8 mouse cellular contexts compared by ENCODE assay signal in the genomic region with DNA sequence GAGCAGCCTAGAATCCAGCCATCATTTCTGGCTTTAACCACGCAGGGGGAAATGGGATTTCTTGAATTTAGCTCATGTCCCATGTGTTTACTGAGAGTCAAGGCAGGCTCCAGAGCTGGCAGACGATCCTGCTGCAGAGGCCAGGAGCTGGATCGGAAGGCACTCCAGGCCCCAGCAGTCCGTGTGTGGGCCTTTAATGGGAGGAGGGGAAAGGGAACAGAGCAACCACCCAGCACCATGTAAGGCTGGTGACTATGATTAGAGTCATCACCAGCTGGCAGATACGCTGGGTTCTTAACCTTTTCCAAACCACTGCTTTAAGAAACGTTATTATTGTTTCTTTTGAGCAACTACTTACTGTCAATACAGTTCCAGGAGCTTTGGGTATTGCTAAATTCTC. TPM values are rescaled to one million over a fixed set of nuclear protein-coding genes. Genes with fewer than 3 reads are reported as not detected.
DNase-seq lines count a peak whose midpoint lies in the region; ATAC-seq and TF ChIP-seq lines count a peak whose summit lies in the region.

No protein-coding gene starts in this region.

- no peak overlapping the region for H3K4me3 ChIP-seq in embryonic facial prominence, embryonic 11.5 days (ENCODE audit: low read depth, low read length)
- peak overlapping the region; percentile 47 for H3K4me3 ChIP-seq in heart, postnatal 0 days (ENCODE audit: low read depth, low read length)
- no peak overlapping the region for H3K4me3 ChIP-seq in limb, embryonic 10.5 days
- no peak overlapping the region for H3K4me3 ChIP-seq in neural tube, embryonic 15.5 days (replicated peaks)

- no peak overlapping the region for H3K9ac ChIP-seq in embryonic facial prominence, embryonic 11.5 days (replicated peaks; ENCODE audit: low read length)
- peak overlapping the region; percentile 59; the same call in 1 of the 2 replicates for H3K9ac ChIP-seq in heart, postnatal 0 days (replicated peaks; ENCODE audit: low read depth, low read length)
- H3K9ac ChIP-seq in neural tube, embryonic 15.5 days (replicated peaks), result no peak overlapping the region

- WGBS in embryonic facial prominence, embryonic 11.5 days, result 23% methylated on average over 6 of the region's 6 CpGs
- WGBS in heart, postnatal 0 days, result 8% methylated on average over 6 of the region's 6 CpGs
- WGBS in limb, embryonic 10.5 days, result 15% methylated on average over 6 of the region's 6 CpGs
- WGBS in neural tube, embryonic 15.5 days, result 17% methylated on average over 6 of the region's 6 CpGs

- H3K4me1 ChIP-seq in embryonic facial prominence, embryonic 11.5 days (ENCODE audit: control insufficient read depth, insufficient read depth, low read length), result peaks cover 2% of the 10 kb centered on the region; the same call in 1 of the 2 replicates
- H3K4me1 ChIP-seq in heart, postnatal 0 days (ENCODE audit: control insufficient read depth, insufficient read depth), result peaks cover 21% of the 10 kb centered on the region
- peaks cover 49% of the 10 kb centered on the region for H3K4me1 ChIP-seq in limb, embryonic 10.5 days
- H3K4me1 ChIP-seq in neural tube, embryonic 15.5 days, result peaks cover 37% of the 10 kb centered on the region

- no peaks in the 10 kb centered on the region for H3K36me3 ChIP-seq in embryonic facial prominence, embryonic 11.5 days (replicated peaks; ENCODE audit: control insufficient read depth, insufficient read depth, low read depth, low read length)
- H3K36me3 ChIP-seq in heart, postnatal 0 days (replicated peaks; ENCODE audit: control insufficient read depth, insufficient read depth, low read length), result peaks cover 3% of the 10 kb centered on the region; the same call in 1 of the 2 replicates
- H3K36me3 ChIP-seq in limb, embryonic 10.5 days, result no peaks in the 10 kb centered on the region
- no peaks in the 10 kb centered on the region for H3K36me3 ChIP-seq in neural tube, embryonic 15.5 days

- ATAC-seq in embryonic facial prominence, embryonic 11.5 days (replicated peaks; ENCODE audit: insufficient number of reproducible peaks, low FRiP score, low TSS enrichment, low read depth), result 0 out of 2 replicates have a peak, but pooled peaks have one; percentile 30
- peak; percentile 94 for ATAC-seq in heart, postnatal 0 days (ENCODE audit: insufficient read depth, low read depth)
- ATAC-seq in neural tube, embryonic 15.5 days (ENCODE audit: low FRiP score), result peak; percentile 36; the same call in 1 of the 2 replicates

- no peaks in the 10 kb centered on the region for H3K27me3 ChIP-seq in embryonic facial prominence, embryonic 11.5 days (ENCODE audit: control insufficient read depth, insufficient read depth, low read length)
- no peaks in the 10 kb centered on the region for H3K27me3 ChIP-seq in heart, postnatal 0 days (ENCODE audit: control insufficient read depth, insufficient read depth, low read length)
- no peaks in the 10 kb centered on the region for H3K27me3 ChIP-seq in limb, embryonic 10.5 days (ENCODE audit: low read depth, poor library complexity, severe bottlenecking)
- H3K27me3 ChIP-seq in neural tube, embryonic 15.5 days (replicated peaks), result no peaks in the 10 kb centered on the region

- DNase-seq in ovary, adult 18-20 months (ENCODE audit: low spot score), result peak; percentile 72
- DNase-seq in ovary, postnatal 14 days (ENCODE audit: low spot score), result no peak
- peak; percentile 52 for DNase-seq in embryonic facial prominence, embryonic 11.5 days (ENCODE audit: low spot score)
- DNase-seq in heart, postnatal 0 days (ENCODE audit: low spot score), result peak; percentile 90
- DNase-seq in limb, embryonic 10.5 days (ENCODE audit: low spot score), result no peak
- no peak for DNase-seq in left cerebral cortex, postnatal 10 days (ENCODE audit: extremely low spot score in 1 of 2, low spot score in 2 of 2)
- DNase-seq in thymus, postnatal 4 days, result no peak

- no peak overlapping the region for H3K4me2 ChIP-seq in embryonic facial prominence, embryonic 11.5 days (ENCODE audit: low read depth, low read length)
- H3K4me2 ChIP-seq in heart, postnatal 0 days (ENCODE audit: low read depth, low read length), result peak overlapping the region; percentile 62
- H3K4me2 ChIP-seq in neural tube, embryonic 15.5 days, result no peak overlapping the region

- no peak overlapping the region for H3K27ac ChIP-seq in embryonic facial prominence, embryonic 11.5 days (replicated peaks; ENCODE audit: low read depth, low read length)
- peak overlapping the region; percentile 88 for H3K27ac ChIP-seq in heart, postnatal 0 days (ENCODE audit: low read depth)
- peak overlapping the region; percentile 88 for H3K27ac ChIP-seq in limb, embryonic 10.5 days
- H3K27ac ChIP-seq in neural tube, embryonic 15.5 days (replicated peaks), result peak overlapping the region; percentile 28

- TF ChIP-seq CTCF in heart, postnatal 0 days (IDR thresholded peaks at IDR 0.05; ENCODE audit: low read depth), result no peak

- peak; percentile 65; the same call in 1 of the 2 replicates for TF ChIP-seq EP300 in heart, postnatal 0 days (IDR thresholded peaks at IDR 0.05; ENCODE audit: low read depth)

- intact Hi-C loops in left cerebral cortex, postnatal 10 days (cut with DNase I), result no loop called here

- no peaks in the 10 kb centered on the region for H3K9me3 ChIP-seq in embryonic facial prominence, embryonic 11.5 days (replicated peaks; ENCODE audit: control insufficient read depth, low read length)
- H3K9me3 ChIP-seq in heart, postnatal 0 days (replicated peaks; ENCODE audit: control insufficient read depth, low read length), result no peaks in the 10 kb centered on the region
- H3K9me3 ChIP-seq in limb, embryonic 10.5 days (replicated peaks), result no peaks in the 10 kb centered on the region
- H3K9me3 ChIP-seq in neural tube, embryonic 15.5 days (replicated peaks), result no peaks in the 10 kb centered on the region

RNA-seq across cellular contexts. Expression of gene Traf3ip2, which starts 1.9 kb away (rescaled TPM):
- polyA plus RNA-seq in embryonic facial prominence, embryonic 11.5 days (2014; fragmentation: Nextera tagmentation; extraction: Ambion mirVana), result 12.5 and 15.9 TPM in 2 replicates
- 6.4 and 9.9 TPM in 2 replicates for total RNA-seq in heart, postnatal 0 days (2014; rRNA removed; ENCODE audit: low replicate concordance)
- polyA plus RNA-seq in heart, postnatal 0 days (2015; fragmentation: Nextera tagmentation; extraction: Ambion mirVana), result 6.3 and 6.4 TPM in 2 replicates
- 7.2 and 8.7 TPM in 2 replicates for polyA plus RNA-seq in limb, embryonic 10.5 days (2016; fragmentation: Nextera tagmentation; extraction: Ambion mirVana)
- polyA plus RNA-seq in neural tube, embryonic 15.5 days (2015; fragmentation: Nextera tagmentation; extraction: Ambion mirVana), result 3.8 and 9.4 TPM in 2 replicates
- 1 to 10 TPM in 1 of 2 experiments, under 1 TPM in 1; 0.47 to 1.2 TPM for total RNA-seq in left cerebral cortex, postnatal 10 days (2021)

Comparison
In these comparisons a context has a peak if more than half of its experiments do, and no peak if none do; other contexts are left out.
1. DNase-seq: peak in ovary, adult 18-20 months (single experiment), embryonic facial prominence, embryonic 11.5 days (single experiment) and heart, postnatal 0 days (single experiment); none in ovary, postnatal 14 days (single experiment), limb, embryonic 10.5 days (single experiment), left cerebral cortex, postnatal 10 days (0 of 2) and thymus, postnatal 4 days (single experiment).
2. ATAC-seq: peak in every context shown above with its lines; median percentile 94 in heart, postnatal 0 days; 36 in neural tube, embryonic 15.5 days; 30 in embryonic facial prominence, embryonic 11.5 days.